Mouse (Mus musculus): Measurements from ENCODE around the gene Rabgap1l.

DNA sequence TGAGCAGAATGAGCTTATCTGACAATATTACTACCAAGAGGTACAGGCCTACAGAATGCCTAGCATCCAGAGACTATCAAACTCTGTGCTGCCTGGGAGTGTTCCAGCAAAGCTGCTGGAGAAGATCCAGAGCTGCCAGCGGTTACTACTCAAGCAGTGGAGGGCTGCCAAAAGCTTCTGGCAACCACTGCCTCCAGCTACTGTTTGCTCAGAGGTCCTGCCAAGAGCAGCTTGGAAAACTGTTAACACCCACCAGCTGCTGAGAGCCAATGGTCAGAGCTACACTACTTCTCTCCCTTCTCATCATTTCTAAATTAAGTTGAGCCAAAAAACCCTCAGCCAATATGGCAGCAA lies 99.9 kb downstream of the Rabgap1l start:
- TF ChIP-seq GATA1 (IDR thresholded peaks at IDR 0.05; ENCODE audit: borderline replicate concordance, low read length) (no peak), FLI1 (IDR thresholded peaks at IDR 0.05; ENCODE audit: low read length) (no peak)
